Mouse (Mus musculus) spleen, postnatal 14 days (tissue): Measurements from ENCODE around the gene Tmem243.

Source experiments
- DNase-seq, 2 experiments: peaks; one replicate each; pipeline ENCODE4 v3.0.0; 2021 to 2022; ENCODE audit warnings: low spot score in 2 of 2

Tmem243 gene

GRCm38 (mm10) chr5:9100207-9100848 is at the start of gene Tmem243:
Gene Tmem243 (plus strand): TSS chr5:9100668.
- DNase-seq = peak; percentile 70 to 78

- peak in 1 of 2 experiments; percentile 57 for DNase-seq
Observed at GRCm38 (mm10) chr5:9056020-9056660, 44.3 kb upstream of the Tmem243 start.

GRCm38 (mm10) chr5:9057277-9057879 is 43.1 kb upstream of the Tmem243 start:
- DNase-seq = no peak

GRCm38 (mm10) chr5:9059303-9060023 is 41.0 kb upstream of the Tmem243 start:
- DNase-seq = no peak

GRCm38 (mm10) chr5:9060228-9060627 is 40.2 kb upstream of the Tmem243 start:
- DNase-seq = no peak

- DNase-seq = no peak
Observed at GRCm38 (mm10) chr5:9064217-9064616, 36.3 kb upstream of the Tmem243 start.

GRCm38 (mm10) chr5:9068886-9069285 is 31.6 kb upstream of the Tmem243 start:
- no peak for DNase-seq

- DNase-seq = no peak
Observed at GRCm38 (mm10) chr5:9069599-9070209, 30.8 kb upstream of the Tmem243 start.

GRCm38 (mm10) chr5:9071360-9071759 is 29.1 kb upstream of the Tmem243 start:
- DNase-seq = no peak

- no peak for DNase-seq
Observed at GRCm38 (mm10) chr5:9073177-9073854, 27.2 kb upstream of the Tmem243 start.

GRCm38 (mm10) chr5:9079773-9080501 is 20.5 kb upstream of the Tmem243 start:
- DNase-seq = no peak

- no peak for DNase-seq
Observed at GRCm38 (mm10) chr5:9086924-9087719, 13.3 kb upstream of the Tmem243 start.

GRCm38 (mm10) chr5:9090493-9091106 is 9.9 kb upstream of the Tmem243 start:
- no peak for DNase-seq

- DNase-seq = no peak
Observed at GRCm38 (mm10) chr5:9092716-9093115, 7.8 kb upstream of the Tmem243 start.

- DNase-seq = no peak
Observed at GRCm38 (mm10) chr5:9093490-9093889, 7.0 kb upstream of the Tmem243 start.

- DNase-seq = peak; percentile 27 to 38
Observed at GRCm38 (mm10) chr5:9100849-9101801, 657 bp downstream of the Tmem243 start.

- no peak for DNase-seq
Observed at GRCm38 (mm10) chr5:9102696-9103095, 2.2 kb downstream of the Tmem243 start.

- no peak for DNase-seq
Observed at GRCm38 (mm10) chr5:9103958-9104357, 3.5 kb downstream of the Tmem243 start.
